Mouse (Mus musculus) heart, embryonic 14.5 days (tissue): Measurements from ENCODE around the gene Bmf. TPM values are rescaled to one million over a fixed set of nuclear protein-coding genes. Genes with fewer than 3 reads are reported as not detected.

Experiments
- ATAC-seq: fragments of 200-750 bp; cut with Nextera tagmentation; 2 replicates; pipeline ENCODE4 v1.8.0; 2017; ENCODE audit warnings: low read depth, moderate TSS enrichment; ENCODE audit not compliant: insufficient number of reproducible peaks, insufficient read depth, low FRiP score
- H3K27ac ChIP-seq, 2 experiments: fragments of 200-500 bp in 1 of 2; fragments of 300-500 bp in 1 of 2; sonication (generic) in 1 of 2; replicated peaks in 1 of 2; 2 replicates each; pipeline ENCODE4 v1.5.1; 2012 to 2014; ENCODE audit warnings: low read depth in 2 of 2, low read length in 2 of 2, control low read depth in 1 of 2, mild to moderate bottlenecking in 1 of 2, mixed read lengths in 1 of 2; ENCODE audit not compliant: control insufficient read depth in 1 of 2, insufficient read depth in 1 of 2
- H3K27me3 ChIP-seq: fragments of 300-500 bp; sonication (generic); 2 replicates; pipeline ENCODE4 v1.6.1; 2014; ENCODE audit warnings: mild to moderate bottlenecking, low read length, control low read depth; ENCODE audit not compliant: control insufficient read depth, insufficient read depth
- H3K36me3 ChIP-seq: fragments of 300-500 bp; sonication (generic); 2 replicates; pipeline ENCODE4 v1.6.1; 2014; ENCODE audit warnings: mild to moderate bottlenecking, control low read depth, low read length, mixed read lengths; ENCODE audit not compliant: control insufficient read depth, insufficient read depth
- H3K4me1 ChIP-seq, 2 experiments: fragments of 200-500 bp in 1 of 2; fragments of 300-500 bp in 1 of 2; sonication (generic) in 1 of 2; 2 replicates each; pipeline ENCODE4 v1.6.1; 2012 to 2014; ENCODE audit warnings: low read length in 2 of 2, control low read depth in 1 of 2, mixed read lengths in 1 of 2; ENCODE audit not compliant: control insufficient read depth in 2 of 2, insufficient read depth in 2 of 2
- H3K4me2 ChIP-seq: fragments of 300-500 bp; sonication (generic); 2 replicates; pipeline ENCODE4 v1.6.1; 2014; ENCODE audit warnings: mild to moderate bottlenecking, low read length
- H3K4me3 ChIP-seq, 2 experiments: fragments of 200-500 bp in 1 of 2; fragments of 300-500 bp in 1 of 2; sonication (generic) in 1 of 2; 2 replicates each; pipeline ENCODE4 v1.5.1; 2012 to 2014; ENCODE audit warnings: low read length in 2 of 2, mild to moderate bottlenecking in 2 of 2, control low read depth in 1 of 2, low read depth in 1 of 2, moderate library complexity in 1 of 2; ENCODE audit not compliant: control insufficient read depth in 1 of 2, insufficient read depth in 1 of 2
- H3K9ac ChIP-seq: fragments of 300-500 bp; sonication (generic); 2 replicates; pipeline ENCODE4 v1.6.1; 2014; ENCODE audit warnings: mild to moderate bottlenecking, low read length
- H3K9me3 ChIP-seq: fragments of 300-500 bp; sonication (generic); 2 replicates; pipeline ENCODE4 v1.6.1; 2016; ENCODE audit warnings: low read length, control low read depth; ENCODE audit not compliant: control insufficient read depth
- WGBS: fragments of 180-500 bp; shearing (Covaris S2); extraction: QIAGEN DNeasy Blood & Tissue Kit; methylation state at CpG from one replicate; pipeline ENCODE4 v1.1.7; 2014; 5-methylcytosine and 5-hydroxymethylcytosine counted together
- polyA plus RNA-seq: library from polyadenylated mRNA; unstranded; fragments of >200 nt; fragmentation: Nextera tagmentation; extraction: Ambion mirVana; gene quantifications from 2 replicates; pipeline ENCODE4 v1.2.1, GENCODE M21; 2014

Bmf gene
- polyA plus RNA-seq, 1 experiment from 2014 or later, result 6.3 TPM

DNA sequence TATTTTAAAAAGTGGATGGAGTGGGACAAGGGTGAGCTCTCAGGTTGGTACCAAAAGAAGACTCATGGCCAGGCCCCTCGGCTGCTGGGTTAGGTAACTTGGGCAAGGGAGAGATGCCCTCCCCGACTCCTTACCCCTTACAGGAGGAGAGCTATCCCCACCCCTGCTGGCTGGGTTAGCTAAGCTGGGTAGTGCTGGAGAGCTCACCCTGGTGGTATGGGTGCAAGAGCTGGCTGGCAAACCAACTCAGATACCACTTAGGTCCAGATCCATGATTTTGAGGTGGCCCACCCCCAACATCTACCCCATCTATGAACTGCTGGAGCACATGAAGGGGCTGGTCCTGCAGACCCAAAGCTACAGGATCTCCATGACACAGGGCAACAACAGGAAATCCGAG, 24.7 kb downstream of the Bmf start:
- H3K27me3 ChIP-seq, result no peaks in the 10 kb centered on the region
- H3K27ac ChIP-seq, result no peak overlapping the region
- H3K4me3 ChIP-seq, result no peak overlapping the region
- peaks cover 32 to 44% of the 10 kb centered on the region in 2 experiments for H3K4me1 ChIP-seq
- no peak overlapping the region for H3K9ac ChIP-seq
- H3K4me2 ChIP-seq, result no peak overlapping the region
- whole genome bisulfite sequencing, result 78% methylated on average over 3 of the region's 3 CpGs
- H3K36me3 ChIP-seq, result no peaks in the 10 kb centered on the region
- no peaks in the 10 kb centered on the region for H3K9me3 ChIP-seq
- ATAC-seq, result no peak

- H3K9ac ChIP-seq, result no peak overlapping the region
- WGBS, result 35% methylated on average over 5 of the region's 5 CpGs
- peak overlapping the region; percentile 21 to 23; a peak in 1 of 4 replicates for H3K27ac ChIP-seq
- no peak for ATAC-seq
- H3K9me3 ChIP-seq, result no peaks in the 10 kb centered on the region
- peaks cover 22 to 36% of the 10 kb centered on the region in 2 experiments for H3K4me1 ChIP-seq
- no peaks in the 10 kb centered on the region for H3K36me3 ChIP-seq
- no peak overlapping the region for H3K4me3 ChIP-seq
- H3K4me2 ChIP-seq, result no peak overlapping the region
- no peaks in the 10 kb centered on the region for H3K27me3 ChIP-seq
Measured at GRCm38 (mm10) chr2:118523163-118523730, 26.2 kb downstream of the Bmf start.

GRCm38 (mm10) chr2:118522265-118522664, 27.2 kb downstream of the Bmf start:
- no peaks in the 10 kb centered on the region for H3K27me3 ChIP-seq
- WGBS, result 5% methylated on average over 2 of the region's 2 CpGs
- no peak overlapping the region for H3K9ac ChIP-seq
- H3K4me3 ChIP-seq, result no peak overlapping the region
- H3K27ac ChIP-seq, result peak overlapping the region; percentile 49 to 59
- H3K9me3 ChIP-seq, result no peaks in the 10 kb centered on the region
- H3K4me1 ChIP-seq, result peaks cover 22 to 36% of the 10 kb centered on the region in 2 experiments
- no peaks in the 10 kb centered on the region for H3K36me3 ChIP-seq
- ATAC-seq, result no peak
- no peak overlapping the region for H3K4me2 ChIP-seq

DNA sequence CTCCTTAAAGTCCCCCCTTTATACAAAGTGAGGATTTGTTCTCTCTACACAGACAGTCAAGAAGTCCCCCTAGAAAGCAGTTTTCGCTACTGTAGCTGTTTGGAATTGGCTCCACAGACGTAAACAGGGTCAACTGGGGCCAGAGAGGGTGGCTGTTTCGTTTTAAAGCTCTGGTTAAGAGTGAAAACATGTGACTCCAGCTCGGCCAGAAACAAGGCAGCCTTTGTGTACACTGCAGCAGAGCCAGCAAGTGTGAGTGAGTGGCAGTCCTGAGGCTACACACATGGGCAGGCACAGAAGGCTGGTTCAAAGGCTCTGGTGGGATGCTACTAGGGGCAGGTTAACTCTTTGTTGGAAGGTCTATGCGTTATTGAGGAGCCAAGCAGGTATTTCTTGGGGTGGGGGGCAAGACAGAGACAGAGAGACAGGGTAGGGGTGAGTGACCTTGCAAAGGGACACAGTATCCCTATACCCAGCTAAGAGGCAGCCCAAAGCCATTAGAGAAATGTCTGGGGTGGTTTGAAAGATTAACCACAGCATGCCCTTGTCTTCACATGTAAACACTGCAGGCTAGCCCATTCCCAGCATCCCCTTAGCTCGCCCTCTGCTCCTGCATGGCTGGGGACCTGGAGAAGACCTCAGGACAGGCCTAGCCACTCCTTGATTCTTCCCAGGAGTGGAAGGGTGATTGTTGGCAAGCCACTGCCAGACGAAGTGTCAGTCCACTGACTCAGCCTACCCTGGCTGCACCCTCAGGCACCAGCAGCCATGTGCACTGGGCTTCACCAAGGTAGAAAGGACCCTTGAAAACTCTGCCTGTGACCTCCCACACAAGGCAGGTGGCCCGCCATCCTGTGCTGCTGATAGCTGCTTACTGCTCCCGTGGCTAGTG, 29.2 kb downstream of the Bmf start:
- Histone ChIP-seq H3K9ac (peak overlapping the region; percentile 38; the same call in 1 of the 2 replicates), H3K4me1 (peaks cover 24 to 36% of the 10 kb centered on the region in 2 experiments), H3K9me3 (no peaks in the 10 kb centered on the region), H3K27me3 (no peaks in the 10 kb centered on the region), H3K27ac (peak overlapping the region; percentile 48 to 68), H3K36me3 (no peaks in the 10 kb centered on the region), H3K4me3 (no peak overlapping the region), H3K4me2 (0 out of 2 replicates have a peak overlapping the region, but pooled peaks have one; percentile 4)
- ATAC-seq, result peak; percentile 44
- 44% methylated on average over 9 of the region's 9 CpGs for WGBS

DNA sequence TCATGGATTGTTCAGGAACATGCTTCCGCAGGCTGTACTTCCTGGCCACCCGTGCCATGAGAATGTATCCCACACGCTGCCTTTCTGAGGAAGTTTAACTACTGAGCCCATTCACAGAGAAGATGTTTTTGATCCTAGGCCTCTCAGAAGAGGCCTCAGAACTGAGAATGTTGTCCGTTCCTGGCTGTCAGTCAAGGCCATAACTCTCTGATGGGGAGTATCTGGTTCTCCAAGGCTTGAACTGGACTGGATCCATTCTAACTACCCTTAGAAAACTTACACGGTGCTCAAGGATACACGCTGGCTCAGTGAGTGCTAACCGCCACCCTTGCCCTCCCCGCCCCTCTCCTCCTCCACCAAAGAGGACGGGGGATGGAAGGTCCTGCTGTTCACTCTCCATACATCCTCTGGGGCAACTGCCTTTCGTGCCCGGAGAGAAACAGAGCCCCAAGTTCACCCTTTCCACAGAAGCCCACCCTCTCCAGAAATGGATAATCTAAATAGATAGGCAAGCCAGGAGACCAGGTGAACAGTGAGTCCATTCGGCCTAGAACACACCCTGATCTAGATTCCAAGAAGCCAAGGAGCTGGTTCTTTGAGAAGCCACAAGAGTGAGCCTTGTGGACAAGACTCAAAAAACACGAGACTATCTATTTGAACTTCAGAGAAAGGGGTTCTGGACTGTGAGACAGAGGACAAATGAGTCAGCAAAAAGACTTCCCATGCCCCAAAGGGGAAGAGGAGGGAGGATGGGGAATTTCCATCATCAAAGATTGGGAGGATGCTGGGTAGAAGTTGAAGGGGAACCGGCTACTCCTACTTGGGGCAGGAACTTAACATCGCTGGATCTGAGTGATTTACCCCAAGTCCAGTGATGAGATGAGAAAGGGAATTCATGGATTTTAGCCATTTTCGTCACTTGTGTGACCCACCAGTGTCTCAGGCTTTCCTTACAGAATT, 36.8 kb downstream of the Bmf start:
- Histone ChIP-seq H3K27me3 (no peaks in the 10 kb centered on the region), H3K4me3 (no peak overlapping the region), H3K27ac (peak overlapping the region; percentile 5 to 31; a peak in 2 of 4 replicates), H3K36me3 (no peaks in the 10 kb centered on the region), H3K9ac (no peak overlapping the region), H3K9me3 (no peaks in the 10 kb centered on the region), H3K4me1 (peaks cover 20 to 21% of the 10 kb centered on the region in 2 experiments; a peak in 3 of 4 replicates), H3K4me2 (no peak overlapping the region)
- 74% methylated on average over 16 of the region's 16 CpGs for WGBS
- ATAC-seq, result no peak

DNA sequence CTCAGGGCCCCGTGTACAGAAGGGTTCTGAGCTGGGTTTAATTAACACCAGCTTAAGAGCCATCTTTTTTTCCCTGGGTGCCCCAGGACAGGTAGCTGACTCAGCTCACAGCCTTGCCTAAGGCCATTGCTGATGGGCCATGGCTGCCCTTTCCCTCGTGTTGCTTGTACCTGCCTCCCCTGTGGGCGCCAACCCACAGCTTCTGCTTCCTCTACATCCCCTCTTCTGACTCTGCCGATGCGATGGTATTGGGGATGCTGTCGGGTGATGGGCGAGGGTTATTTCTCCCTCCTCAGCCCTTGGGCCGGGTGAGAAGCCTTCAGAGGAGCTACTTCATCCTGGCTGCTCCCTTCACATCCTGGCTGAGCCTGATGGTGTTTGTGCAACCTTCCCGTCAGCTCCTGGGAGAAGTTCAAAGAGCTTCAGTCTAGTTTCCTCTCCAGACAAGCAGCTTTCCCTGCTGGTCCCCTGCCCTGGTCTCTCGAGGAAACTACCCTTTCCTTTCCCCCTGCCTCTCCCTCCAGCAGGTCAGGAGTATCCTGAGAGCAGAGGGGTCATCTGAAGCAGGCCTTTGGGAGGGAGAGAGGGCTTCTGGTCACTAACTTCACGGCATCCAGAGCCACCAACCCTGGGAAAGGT, 37.6 kb downstream of the Bmf start:
- Histone ChIP-seq H3K9ac (no peak overlapping the region), H3K9me3 (no peaks in the 10 kb centered on the region), H3K4me2 (no peak overlapping the region), H3K27me3 (no peaks in the 10 kb centered on the region), H3K36me3 (no peaks in the 10 kb centered on the region), H3K4me1 (peaks cover 20 to 21% of the 10 kb centered on the region in 2 experiments; a peak in 3 of 4 replicates), H3K4me3 (no peak overlapping the region), H3K27ac (peak overlapping the region; percentile 5 to 31; a peak in 2 of 4 replicates)
- 58% methylated on average over 11 of the region's 11 CpGs for WGBS
- no peak for ATAC-seq
